Mouse (Mus musculus) olfactory bulb, adult 2 months (tissue): ENCODE measurements around the gene Mblac2.

ENCODE experiments used
- CTCF ChIP-seq: fragments of 200-500 bp; IDR thresholded peaks from 2 replicates; pipeline ENCODE4 v1.5.1; 2012; ENCODE audit warnings: low read depth, mild to moderate bottlenecking, low read length, moderate library complexity; ENCODE audit not compliant: insufficient read depth
- POLR2A ChIP-seq: fragments of 200-500 bp; IDR thresholded peaks from 2 replicates; pipeline ENCODE4 v1.6.1; 2012; ENCODE audit warnings: mild to moderate bottlenecking, low read depth, low read length, moderate library complexity; ENCODE audit not compliant: insufficient read depth

DNA sequence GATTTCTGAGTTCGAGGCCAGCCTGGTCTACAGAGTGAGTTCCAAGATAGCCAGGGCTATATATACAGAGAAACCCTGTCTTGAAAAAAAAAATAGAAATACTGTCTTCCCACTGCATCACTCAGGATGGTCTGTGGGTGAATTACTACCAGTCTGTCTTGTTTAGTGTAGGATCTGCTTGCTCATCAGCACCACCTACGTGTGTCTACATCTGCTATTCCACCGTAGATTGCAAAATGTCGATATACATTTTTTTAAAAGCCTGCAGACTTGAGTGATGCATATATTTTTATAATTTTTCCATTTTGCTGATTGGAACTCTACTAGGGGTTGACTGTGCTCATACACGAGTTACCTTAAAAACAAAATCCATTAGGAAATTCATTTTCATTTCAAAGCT lies 4.8 kb upstream of the Mblac2 start:
- TF ChIP-seq CTCF (no peak), POLR2A (no peak)
